Mouse (Mus musculus): Measurements from ENCODE around the gene Ndst2. TPM values are rescaled to one million over a fixed set of nuclear protein-coding genes. Genes with fewer than 3 reads are reported as not detected.
A peak's percentile ranks its signal among the peaks of the same experiment; 100 is the strongest.

The Ndst2 gene
- polyA plus RNA-seq, 1 experiment from 2014 or later = 19.1 TPM

Small RNA genes lying within 50 kb of the gene (microRNA-seq; reads per million reads assigned to microRNA genes)
- gene Mir6946 (ENCODE audit: borderline number of aligned reads) = 1.1 reads per million, percentile 15 among the genes with 10 or more reads in this experiment

Other genes with a start within 250 kb of the Ndst2 start
- gene Mss51, start 237.7 kb downstream of the Ndst2 start, polyA plus RNA-seq (2014; fragmentation: Nextera tagmentation; extraction: Ambion mirVana) = 0.62 and 1.1 TPM in 2 replicates
- 43.1 and 46.8 TPM in 2 replicates for gene Ppp3cb, start 188.0 kb downstream of the Ndst2 start, polyA plus RNA-seq (2014; fragmentation: Nextera tagmentation; extraction: Ambion mirVana)
- gene Usp54, start 93.5 kb downstream of the Ndst2 start, polyA plus RNA-seq (2014; fragmentation: Nextera tagmentation; extraction: Ambion mirVana) = 5.4 and 7.2 TPM in 2 replicates
- 23.6 and 28.0 TPM in 2 replicates for gene Myoz1, start 78.0 kb downstream of the Ndst2 start, polyA plus RNA-seq (2014; fragmentation: Nextera tagmentation; extraction: Ambion mirVana)
- gene Synpo2l, start 66.2 kb downstream of the Ndst2 start, polyA plus RNA-seq (2014; fragmentation: Nextera tagmentation; extraction: Ambion mirVana) = 106 and 127 TPM in 2 replicates
- 78.1 and 84.6 TPM in 2 replicates for gene Sec24c, start 60.3 kb downstream of the Ndst2 start, polyA plus RNA-seq (2014; fragmentation: Nextera tagmentation; extraction: Ambion mirVana)
- 13.4 and 18.8 TPM in 2 replicates for gene Fut11, start 39.6 kb downstream of the Ndst2 start, polyA plus RNA-seq (2014; fragmentation: Nextera tagmentation; extraction: Ambion mirVana)
- 221 and 230 TPM in 2 replicates for gene Chchd1, start 31.6 kb downstream of the Ndst2 start, polyA plus RNA-seq (2014; fragmentation: Nextera tagmentation; extraction: Ambion mirVana)
- gene Zswim8, start 27.0 kb downstream of the Ndst2 start, polyA plus RNA-seq (2014; fragmentation: Nextera tagmentation; extraction: Ambion mirVana) = 23.4 and 24.1 TPM in 2 replicates
- gene Camk2g, start 59.5 kb upstream of the Ndst2 start, polyA plus RNA-seq (2014; fragmentation: Nextera tagmentation; extraction: Ambion mirVana) = 61.8 and 65.6 TPM in 2 replicates
- 0.37 and 0.66 TPM in 2 replicates for gene Plau, start 102.1 kb upstream of the Ndst2 start, polyA plus RNA-seq (2014; fragmentation: Nextera tagmentation; extraction: Ambion mirVana)
- 78.8 and 101 TPM in 2 replicates for gene Vcl, start 194.8 kb upstream of the Ndst2 start, polyA plus RNA-seq (2014; fragmentation: Nextera tagmentation; extraction: Ambion mirVana)

Measured in heart, embryonic 11.5 days (tissue).